Mouse (Mus musculus): ENCODE results near the gene Thy1. TPM values are rescaled to one million over a fixed set of nuclear protein-coding genes. Genes with fewer than 3 reads are reported as not detected.

The Thy1 gene
- polyA plus RNA-seq, 1 experiment, result 36.1 TPM

DNA sequence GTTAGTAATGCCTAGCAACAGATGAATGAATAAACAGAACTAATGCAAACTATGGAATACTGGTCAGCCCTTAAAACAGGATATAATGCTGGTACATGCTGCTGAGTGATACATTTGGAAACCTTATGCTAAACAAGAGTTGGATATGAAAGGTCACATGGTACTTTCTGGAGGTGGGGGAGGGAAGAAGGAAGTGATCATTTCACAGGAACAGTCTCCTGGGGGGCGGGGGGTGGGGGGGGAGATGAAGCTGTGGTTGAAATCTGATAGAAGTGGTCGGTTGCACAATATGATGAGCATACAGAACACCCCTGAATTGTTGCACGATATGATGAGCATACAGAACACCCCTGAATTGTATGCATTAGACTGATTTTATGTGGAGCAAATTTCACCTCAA is 19.1 kb upstream of the Thy1 start:
- Histone ChIP-seq H3K4me3 (replicated peaks; ENCODE audit: control insufficient read depth, low read depth, low read length) (no peak overlapping the region), H3K27ac (ENCODE audit: control insufficient read depth, insufficient read depth, low read depth, low read length, poor library complexity) (no peak overlapping the region), H3K4me1 (ENCODE audit: control insufficient read depth, insufficient read depth, low read length) (no peaks in the 10 kb centered on the region; the same call in 1 of the 2 replicates)
- TF ChIP-seq CTCF (IDR thresholded peaks at IDR 0.05; ENCODE audit: control insufficient read depth, insufficient read depth, low read length), result no peak
- TF ChIP-seq POLR2A (IDR thresholded peaks at IDR 0.05; ENCODE audit: borderline replicate concordance, control insufficient read depth, low read depth, low read length), result no peak
- WGBS, result 28% methylated on average over 3 of the region's 3 CpGs

DNA sequence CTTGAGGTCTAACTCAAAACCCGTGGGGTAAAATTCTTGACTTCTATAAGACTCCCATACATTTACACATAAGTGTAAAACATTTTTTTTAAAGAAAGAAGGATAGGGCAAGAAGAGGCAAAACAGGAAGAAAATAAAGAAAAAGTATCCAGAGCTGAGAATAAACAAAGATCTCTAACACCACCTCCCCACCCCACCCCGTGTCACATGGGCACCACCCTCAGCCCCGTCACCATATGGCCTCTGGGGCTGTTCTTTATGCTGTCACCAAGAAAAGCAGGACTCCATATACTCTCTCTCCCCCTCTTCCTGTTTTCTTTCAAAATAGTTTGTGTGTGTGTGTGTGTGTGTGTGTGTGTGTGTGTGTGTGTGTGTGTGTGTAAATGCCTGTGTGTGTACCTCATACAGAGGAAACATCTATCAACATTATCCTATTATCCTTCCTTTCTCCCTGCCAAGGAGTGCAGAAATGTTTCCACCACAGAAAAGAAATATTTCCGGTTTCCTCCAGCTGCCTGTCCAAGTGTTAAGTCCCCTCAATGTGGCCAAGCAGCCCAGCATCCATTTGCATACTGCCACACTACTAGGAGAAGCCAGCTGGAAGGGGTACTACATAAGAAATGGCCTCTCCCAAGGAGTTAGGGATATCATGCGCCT is 13.5 kb upstream of the Thy1 start:
- Histone ChIP-seq H3K27ac (ENCODE audit: control insufficient read depth, insufficient read depth, low read depth, low read length, poor library complexity) (no peak overlapping the region), H3K4me3 (replicated peaks; ENCODE audit: control insufficient read depth, low read depth, low read length) (no peak overlapping the region), H3K4me1 (ENCODE audit: control insufficient read depth, insufficient read depth, low read length) (peaks cover 2% of the 10 kb centered on the region; the same call in 1 of the 2 replicates)
- WGBS, result 35% methylated on average over 5 of the region's 5 CpGs
- TF ChIP-seq POLR2A (IDR thresholded peaks at IDR 0.05; ENCODE audit: borderline replicate concordance, control insufficient read depth, low read depth, low read length) (no peak), CTCF (IDR thresholded peaks at IDR 0.05; ENCODE audit: control insufficient read depth, insufficient read depth, low read length) (no peak)

DNA sequence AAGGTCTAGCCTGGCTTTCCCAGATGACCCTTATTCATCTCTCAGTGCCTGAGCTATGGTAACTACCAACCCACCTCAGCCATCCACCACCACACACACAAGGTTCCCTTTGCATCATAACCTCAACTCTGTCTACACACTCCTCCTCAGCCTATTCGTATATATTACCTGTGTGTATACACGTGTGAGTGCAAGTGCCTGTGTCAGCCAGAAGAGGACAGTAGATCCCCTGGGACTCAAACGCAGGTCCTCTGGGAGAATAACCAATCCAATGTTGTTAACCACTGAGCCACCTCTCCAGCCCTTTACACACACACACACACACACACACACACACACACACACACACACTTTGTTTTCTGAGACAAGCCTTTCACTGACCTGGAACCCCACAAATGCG is 12.5 kb upstream of the Thy1 start:
- H3K27ac ChIP-seq (ENCODE audit: control insufficient read depth, insufficient read depth, low read depth, low read length, poor library complexity), result no peak overlapping the region
- H3K4me1 ChIP-seq (ENCODE audit: control insufficient read depth, insufficient read depth, low read length), result peaks cover 2% of the 10 kb centered on the region; the same call in 1 of the 2 replicates
- WGBS, result 54% methylated on average over 4 of the region's 4 CpGs
- H3K4me3 ChIP-seq (replicated peaks; ENCODE audit: control insufficient read depth, low read depth, low read length), result no peak overlapping the region
- TF ChIP-seq CTCF (IDR thresholded peaks at IDR 0.05; ENCODE audit: control insufficient read depth, insufficient read depth, low read length) (no peak), POLR2A (IDR thresholded peaks at IDR 0.05; ENCODE audit: borderline replicate concordance, control insufficient read depth, low read depth, low read length) (no peak)

DNA sequence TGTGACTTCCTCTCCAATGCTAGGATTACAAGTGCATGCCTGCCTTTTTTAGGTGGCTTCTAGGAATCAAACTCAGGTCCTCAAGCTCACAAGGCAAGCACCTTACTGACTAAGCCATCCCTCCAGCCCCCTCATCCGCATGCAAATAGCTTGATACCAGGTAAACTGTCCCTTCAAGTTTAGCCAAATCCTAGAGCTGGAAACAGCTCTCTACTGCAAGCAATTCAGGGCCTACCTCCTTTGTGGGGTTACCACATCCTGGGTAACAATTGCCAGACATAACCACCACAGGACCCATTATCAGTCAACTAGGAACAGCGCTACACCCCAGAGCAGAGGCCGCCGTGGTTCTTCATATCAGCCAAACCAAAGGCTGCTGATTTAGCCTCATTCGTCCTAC is 12.1 kb upstream of the Thy1 start:
- no peak overlapping the region for H3K4me3 ChIP-seq (replicated peaks; ENCODE audit: control insufficient read depth, low read depth, low read length)
- WGBS, result 19% methylated on average over 5 of the region's 5 CpGs
- H3K27ac ChIP-seq (ENCODE audit: control insufficient read depth, insufficient read depth, low read depth, low read length, poor library complexity), result no peak overlapping the region; the same call in 1 of the 2 replicates
- H3K4me1 ChIP-seq (ENCODE audit: control insufficient read depth, insufficient read depth, low read length), result peaks cover 2% of the 10 kb centered on the region; the same call in 1 of the 2 replicates
- TF ChIP-seq CTCF (IDR thresholded peaks at IDR 0.05; ENCODE audit: control insufficient read depth, insufficient read depth, low read length) (no peak), POLR2A (IDR thresholded peaks at IDR 0.05; ENCODE audit: borderline replicate concordance, control insufficient read depth, low read depth, low read length) (no peak)

DNA sequence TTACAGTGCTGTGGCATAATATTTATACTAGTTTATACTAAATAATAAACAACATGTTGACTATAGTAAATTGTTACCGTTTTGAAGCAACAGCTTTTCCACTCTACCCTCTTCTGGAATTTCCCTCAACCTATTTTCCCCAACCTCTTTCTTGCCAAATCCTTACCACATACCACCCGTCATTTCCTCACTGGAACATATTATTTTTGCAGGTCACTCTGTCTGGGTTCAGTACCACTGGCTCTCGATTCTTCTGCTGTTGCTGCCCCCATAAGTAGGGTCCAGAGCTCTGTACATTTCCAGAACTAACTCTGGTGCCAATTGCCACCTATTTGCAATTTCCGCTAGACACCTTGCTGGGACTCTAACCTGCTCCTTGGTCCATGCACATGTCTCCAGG is 11.2 kb upstream of the Thy1 start:
- Histone ChIP-seq H3K4me1 (ENCODE audit: control insufficient read depth, insufficient read depth, low read length) (peaks cover 2% of the 10 kb centered on the region; the same call in 1 of the 2 replicates), H3K27ac (ENCODE audit: control insufficient read depth, insufficient read depth, low read depth, low read length, poor library complexity) (no peak overlapping the region), H3K4me3 (replicated peaks; ENCODE audit: control insufficient read depth, low read depth, low read length) (no peak overlapping the region)
- 39% methylated on average over 4 of the region's 4 CpGs for WGBS
- TF ChIP-seq CTCF (IDR thresholded peaks at IDR 0.05; ENCODE audit: control insufficient read depth, insufficient read depth, low read length) (no peak), POLR2A (IDR thresholded peaks at IDR 0.05; ENCODE audit: borderline replicate concordance, control insufficient read depth, low read depth, low read length) (no peak)

DNA sequence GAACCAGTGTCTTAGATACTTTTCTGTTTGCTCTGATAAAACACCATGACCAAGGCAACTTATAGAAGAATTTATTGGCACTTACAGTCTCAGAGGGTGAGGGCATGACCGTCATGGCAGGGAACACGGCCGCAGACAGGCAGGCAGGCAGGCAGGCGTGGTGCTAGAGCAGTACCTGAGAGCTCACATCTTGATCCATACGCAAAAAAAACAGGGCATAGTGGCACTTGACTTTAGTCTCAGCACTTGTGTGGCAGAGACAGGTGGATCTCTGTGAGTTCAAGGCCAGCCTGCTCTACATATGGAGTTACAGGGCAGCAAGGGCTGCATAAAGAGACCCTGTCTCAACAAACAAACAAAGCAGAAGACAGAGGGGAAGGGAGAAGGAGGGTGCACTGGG is 9.9 kb upstream of the Thy1 start:
- WGBS, result 86% methylated on average over 5 of the region's 5 CpGs
- H3K27ac ChIP-seq (ENCODE audit: control insufficient read depth, insufficient read depth, low read depth, low read length, poor library complexity), result no peak overlapping the region
- no peak overlapping the region for H3K4me3 ChIP-seq (replicated peaks; ENCODE audit: control insufficient read depth, low read depth, low read length)
- peaks cover 2% of the 10 kb centered on the region; the same call in 1 of the 2 replicates for H3K4me1 ChIP-seq (ENCODE audit: control insufficient read depth, insufficient read depth, low read length)
- TF ChIP-seq CTCF (IDR thresholded peaks at IDR 0.05; ENCODE audit: control insufficient read depth, insufficient read depth, low read length), result no peak
- no peak for TF ChIP-seq POLR2A (IDR thresholded peaks at IDR 0.05; ENCODE audit: borderline replicate concordance, control insufficient read depth, low read depth, low read length)

DNA sequence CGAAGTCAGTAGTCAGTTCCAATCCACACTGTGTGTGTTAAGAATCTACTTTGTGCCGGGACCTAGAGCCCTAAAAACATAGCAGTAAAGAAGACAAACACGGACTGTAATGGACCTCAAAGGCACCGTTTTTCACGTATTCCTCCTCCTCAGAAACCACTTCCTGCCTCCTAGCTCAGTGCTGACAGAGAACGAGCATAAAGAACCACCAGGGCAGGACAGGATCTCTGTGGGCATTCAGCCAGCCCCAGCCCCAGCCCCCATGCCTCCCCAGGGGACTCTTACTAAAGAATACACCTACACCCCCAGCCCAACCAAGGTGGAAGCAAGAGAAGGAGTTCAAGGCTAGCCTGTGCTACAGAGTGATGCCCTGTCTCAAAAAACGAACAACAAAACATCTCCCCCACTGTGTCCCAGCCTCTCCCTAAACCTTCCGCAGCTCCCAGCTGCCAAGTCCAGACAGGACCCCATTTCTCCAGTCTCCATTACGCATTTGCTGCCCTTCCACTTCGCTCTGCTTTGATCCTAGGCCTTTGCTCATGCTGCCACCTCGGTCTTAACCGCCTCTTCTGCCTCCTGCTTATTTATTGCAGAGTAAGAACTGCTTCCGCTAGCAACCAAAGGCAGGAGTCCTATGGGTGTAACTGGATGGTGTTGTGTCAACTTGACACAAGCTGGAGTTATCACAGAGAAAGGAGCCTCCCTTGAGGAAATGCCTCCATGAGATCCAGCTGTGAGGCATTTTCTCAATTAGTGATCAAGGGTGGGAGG is 9.0 kb upstream of the Thy1 start:
- H3K4me1 ChIP-seq (ENCODE audit: control insufficient read depth, insufficient read depth, low read length), result peaks cover 2% of the 10 kb centered on the region; the same call in 1 of the 2 replicates
- TF ChIP-seq CTCF (IDR thresholded peaks at IDR 0.05; ENCODE audit: control insufficient read depth, insufficient read depth, low read length) (no peak), POLR2A (IDR thresholded peaks at IDR 0.05; ENCODE audit: borderline replicate concordance, control insufficient read depth, low read depth, low read length) (no peak)
- no peak overlapping the region; the same call in 1 of the 2 replicates for H3K27ac ChIP-seq (ENCODE audit: control insufficient read depth, insufficient read depth, low read depth, low read length, poor library complexity)
- H3K4me3 ChIP-seq (replicated peaks; ENCODE audit: control insufficient read depth, low read depth, low read length), result no peak overlapping the region
- WGBS, result 42% methylated on average over 13 of the region's 13 CpGs

DNA sequence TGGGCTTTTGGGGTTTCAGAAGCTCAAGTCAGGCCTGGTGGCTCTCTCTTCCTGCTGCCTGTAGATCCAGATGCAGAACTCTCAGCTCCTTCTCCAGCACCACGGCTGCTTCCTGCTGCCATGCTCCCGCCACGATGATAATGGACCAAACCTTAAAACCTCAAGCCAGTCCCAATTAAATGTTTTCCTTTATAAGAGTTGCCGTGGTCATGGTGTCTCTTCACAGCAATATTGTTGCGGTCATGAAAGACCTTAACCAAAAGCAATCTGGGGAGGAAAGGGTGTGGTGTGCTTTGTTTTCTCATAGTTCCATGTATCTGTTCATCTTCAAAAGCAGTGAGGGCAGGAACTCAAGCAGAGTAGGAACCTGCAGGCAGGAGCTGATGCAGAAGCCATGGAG is 6.1 kb upstream of the Thy1 start:
- no peaks in the 10 kb centered on the region; the same call in 1 of the 2 replicates for H3K4me1 ChIP-seq (ENCODE audit: control insufficient read depth, insufficient read depth, low read length)
- WGBS, result 82% methylated on average over 5 of the region's 5 CpGs
- TF ChIP-seq CTCF (IDR thresholded peaks at IDR 0.05; ENCODE audit: control insufficient read depth, insufficient read depth, low read length) (no peak), POLR2A (IDR thresholded peaks at IDR 0.05; ENCODE audit: borderline replicate concordance, control insufficient read depth, low read depth, low read length) (no peak)
- H3K27ac ChIP-seq (ENCODE audit: control insufficient read depth, insufficient read depth, low read depth, low read length, poor library complexity), result no peak overlapping the region
- no peak overlapping the region for H3K4me3 ChIP-seq (replicated peaks; ENCODE audit: control insufficient read depth, low read depth, low read length)
